Mouse (Mus musculus): ENCODE measurements at regions not wholly inside any gene's neighbourhood (a gene's known extent, or its start where the extent isn't known, plus 50 kb on each side); places are given as distances from the start of the nearest gene placed in this dataset.
"Not testable (repeated sequence)": the region's sequence is repeated elsewhere in the genome, so short reads cannot be mapped to it uniquely, and the experiment has no call there.

DNA sequence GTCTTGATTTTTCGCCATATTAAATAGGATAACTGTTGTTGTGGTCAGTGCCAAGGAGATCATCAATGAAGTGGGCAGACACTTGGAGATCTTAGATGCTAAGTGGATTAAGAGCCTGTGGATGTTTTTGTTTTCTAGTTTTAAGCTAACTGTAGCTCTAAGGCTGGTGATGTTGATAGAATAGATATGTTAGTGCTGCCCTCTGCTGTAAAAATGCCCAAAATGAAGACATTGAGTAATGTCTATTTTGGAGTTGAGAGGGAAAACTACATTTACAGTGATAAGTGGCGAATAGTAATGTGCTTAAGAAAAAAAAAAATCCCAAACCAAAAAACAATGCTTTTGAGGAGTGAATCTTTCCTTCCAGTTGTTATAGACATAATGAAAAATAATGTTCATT is 1235.9 kb upstream of the Tacstd2 start:
- no peak for ATAC-seq (ENCODE audit: low read depth)

DNA sequence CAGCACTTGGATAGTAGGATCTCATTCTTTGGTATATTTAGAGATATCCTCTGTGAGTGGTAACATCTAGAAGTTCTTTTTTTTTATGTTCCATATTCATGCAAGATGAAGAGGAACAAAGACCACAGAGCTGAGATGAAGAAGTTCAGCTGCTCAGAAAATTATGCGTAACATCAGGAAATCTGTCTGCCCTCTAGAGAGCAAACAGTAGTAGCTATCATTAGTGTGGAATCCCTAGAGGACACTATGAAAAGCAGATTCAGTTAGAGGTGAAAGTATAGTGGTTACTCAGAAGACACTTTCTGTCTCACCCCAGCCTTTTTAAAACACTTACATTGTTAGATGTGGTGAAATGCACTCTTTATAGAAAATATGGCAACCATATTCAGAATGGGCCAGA is 1214.9 kb upstream of the Tacstd2 start:
- ATAC-seq (ENCODE audit: low read depth), result no peak
- no peaks in the 10 kb centered on the region for H3K4me1 ChIP-seq (replicated peaks)
- H3K27ac ChIP-seq, result no peak overlapping the region
- H3K9ac ChIP-seq, result no peak overlapping the region
- no peaks in the 10 kb centered on the region for H3K9me3 ChIP-seq (replicated peaks)
- H3K4me2 ChIP-seq, result no peak overlapping the region
- no peak overlapping the region for H3K4me3 ChIP-seq (replicated peaks)
- no peaks in the 10 kb centered on the region for H3K36me3 ChIP-seq
- no peak for DNase-seq
- no peaks in the 10 kb centered on the region for H3K27me3 ChIP-seq
- WGBS (ENCODE audit: insufficient replicate concordance), result 83% methylated on average over 1 of the region's 1 CpGs

More for the DNA sequence above, 1235.9 kb upstream of the Tacstd2 start:
- peaks cover 5% of the 10 kb centered on the region; the same call in 1 of the 2 replicates for H3K9me3 ChIP-seq (replicated peaks)
- DNase-seq, result no peak
- no peak overlapping the region for H3K9ac ChIP-seq
- no peaks in the 10 kb centered on the region for H3K4me1 ChIP-seq (replicated peaks)
- H3K27me3 ChIP-seq, result no peaks in the 10 kb centered on the region
- whole genome bisulfite sequencing (ENCODE audit: insufficient replicate concordance), result 51% methylated on average over 2 of the region's 2 CpGs
- H3K4me3 ChIP-seq (replicated peaks), result no peak overlapping the region
- H3K4me2 ChIP-seq, result no peak overlapping the region
- no peaks in the 10 kb centered on the region for H3K36me3 ChIP-seq
- no peak overlapping the region for H3K27ac ChIP-seq

DNA sequence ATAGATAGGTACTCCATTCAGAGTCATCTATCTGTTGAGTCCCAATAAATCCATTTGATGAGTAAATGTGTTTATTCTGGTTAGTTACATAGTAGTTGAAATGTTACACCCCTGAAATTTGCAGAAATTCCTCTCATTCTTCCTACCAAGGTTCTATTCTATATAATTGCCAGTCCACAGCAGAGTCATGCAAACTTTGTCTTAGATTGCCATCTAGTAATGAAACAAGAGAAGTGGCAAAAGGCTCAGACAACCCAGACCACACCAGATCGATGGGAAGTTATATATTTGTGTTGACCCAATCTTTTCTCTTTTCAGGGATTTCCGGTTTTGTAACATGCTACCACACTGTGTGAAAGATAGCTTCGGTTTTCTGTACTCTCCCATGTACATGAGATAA is 1214.1 kb upstream of the Tacstd2 start:
- no peaks in the 10 kb centered on the region for H3K36me3 ChIP-seq
- DNase-seq (no peak), ATAC-seq (ENCODE audit: low read depth) (no peak)
- H3K4me1 ChIP-seq (replicated peaks), result no peaks in the 10 kb centered on the region
- no peak overlapping the region for H3K4me2 ChIP-seq
- H3K9ac ChIP-seq, result no peak overlapping the region
- H3K27me3 ChIP-seq, result no peaks in the 10 kb centered on the region
- no peak overlapping the region for H3K27ac ChIP-seq
- WGBS (ENCODE audit: insufficient replicate concordance), result 57% methylated on average over 3 of the region's 3 CpGs
- no peaks in the 10 kb centered on the region for H3K9me3 ChIP-seq (replicated peaks)
- H3K4me3 ChIP-seq (replicated peaks), result no peak overlapping the region

DNA sequence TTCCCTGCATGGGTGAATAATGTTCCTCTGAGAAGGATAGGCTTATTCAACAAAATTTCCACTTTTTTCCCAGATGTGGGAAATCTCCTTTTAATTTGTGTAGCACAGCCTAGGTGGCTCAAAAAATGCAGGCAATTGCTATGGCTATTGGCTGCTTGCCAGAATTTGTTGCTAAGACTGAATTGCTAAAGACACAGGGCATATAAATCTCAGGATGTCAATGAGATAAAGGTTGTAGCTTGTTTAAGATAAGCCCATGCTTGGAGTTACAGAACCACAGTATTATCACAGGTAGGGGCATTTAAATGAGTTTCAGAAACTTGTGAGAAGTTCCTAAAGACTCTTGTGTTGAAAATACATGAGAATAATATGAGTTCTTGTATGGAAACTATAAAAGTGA is 1203.0 kb upstream of the Tacstd2 start:
- DNase-seq, result no peak
- Histone ChIP-seq H3K4me3 (replicated peaks) (no peak overlapping the region), H3K27me3 (no peaks in the 10 kb centered on the region), H3K27ac (no peak overlapping the region), H3K9ac (no peak overlapping the region), H3K36me3 (no peaks in the 10 kb centered on the region), H3K4me2 (no peak overlapping the region), H3K9me3 (replicated peaks) (no peaks in the 10 kb centered on the region), H3K4me1 (replicated peaks) (no peaks in the 10 kb centered on the region)
- ATAC-seq (ENCODE audit: low read depth), result no peak

DNA sequence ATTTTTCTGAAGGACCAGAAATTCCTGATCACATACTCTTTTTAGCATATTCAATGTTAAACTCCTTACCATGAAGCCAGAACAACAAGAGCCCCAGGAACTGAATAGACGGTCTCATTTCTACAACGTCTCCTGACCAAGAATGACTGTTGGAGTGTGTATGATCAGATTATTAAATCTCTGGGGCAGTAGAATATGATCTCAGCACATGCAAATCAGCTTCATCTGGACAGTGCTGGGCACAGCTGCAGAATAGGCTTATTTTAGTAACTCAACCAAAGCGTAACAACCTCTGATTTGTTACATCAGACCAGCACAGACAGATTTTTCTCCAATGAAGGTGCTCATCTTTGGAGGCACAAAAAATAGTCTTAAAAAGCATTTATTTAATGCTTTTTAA is 1201.1 kb upstream of the Tacstd2 start:
- Histone ChIP-seq H3K27ac (no peak overlapping the region), H3K9ac (no peak overlapping the region), H3K27me3 (no peaks in the 10 kb centered on the region), H3K9me3 (replicated peaks) (no peaks in the 10 kb centered on the region), H3K4me1 (replicated peaks) (no peaks in the 10 kb centered on the region), H3K36me3 (no peaks in the 10 kb centered on the region), H3K4me2 (no peak overlapping the region), H3K4me3 (replicated peaks) (no peak overlapping the region)
- 80% methylated on average over 3 of the region's 3 CpGs for WGBS (ENCODE audit: insufficient replicate concordance)
- ATAC-seq (ENCODE audit: low read depth) (no peak), DNase-seq (no peak)

DNA sequence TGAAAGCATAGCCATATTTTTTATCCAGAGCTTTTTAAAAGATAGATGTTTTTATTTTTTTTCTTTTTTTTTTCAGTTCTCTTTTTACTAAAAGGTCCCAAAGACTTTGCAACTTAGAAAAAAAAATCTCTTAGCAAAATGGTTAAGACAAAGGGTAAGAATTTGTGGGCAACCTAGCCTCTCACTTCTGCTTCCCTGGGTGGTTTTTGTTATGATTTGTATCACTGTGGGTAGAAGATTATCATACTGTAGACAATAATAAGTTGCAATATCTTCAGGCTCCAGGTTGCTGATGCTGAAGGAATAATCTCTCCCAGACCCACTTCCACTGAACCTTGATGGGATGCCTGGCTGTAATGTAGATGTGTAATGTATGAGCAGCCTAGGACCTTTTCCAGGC is 1200.5 kb upstream of the Tacstd2 start:
- H3K27ac ChIP-seq, result no peak overlapping the region
- no peaks in the 10 kb centered on the region for H3K9me3 ChIP-seq (replicated peaks)
- H3K27me3 ChIP-seq, result no peaks in the 10 kb centered on the region
- H3K4me1 ChIP-seq (replicated peaks), result no peaks in the 10 kb centered on the region
- H3K9ac ChIP-seq, result no peak overlapping the region
- H3K4me2 ChIP-seq, result no peak overlapping the region
- DNase-seq (no peak), ATAC-seq (ENCODE audit: low read depth) (no peak)
- H3K36me3 ChIP-seq, result no peaks in the 10 kb centered on the region
- H3K4me3 ChIP-seq (replicated peaks), result no peak overlapping the region

DNA sequence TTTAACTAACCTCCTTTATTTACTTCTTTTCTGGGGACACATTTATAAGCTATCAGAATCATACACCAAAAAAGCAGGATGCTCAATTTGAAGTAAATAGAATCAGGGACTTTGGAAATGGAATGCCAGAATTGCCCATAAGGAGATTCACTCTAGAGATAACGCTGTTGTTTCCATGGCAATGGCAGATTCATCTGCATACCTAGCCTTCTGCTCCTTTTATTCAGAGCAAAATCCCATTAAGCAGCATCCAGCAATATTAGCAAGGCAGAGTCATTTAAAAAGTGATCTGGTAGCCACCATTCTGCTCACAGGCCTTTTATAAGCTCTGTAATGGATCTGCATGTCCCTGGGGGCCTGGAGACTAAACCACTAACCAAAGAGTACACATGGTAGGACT is 1175.5 kb upstream of the Tacstd2 start:
- not testable (repeated sequence) for H3K9ac ChIP-seq; H3K9me3 ChIP-seq (replicated peaks); H3K4me3 ChIP-seq (replicated peaks); H3K27me3 ChIP-seq; H3K27ac ChIP-seq; DNase-seq; H3K4me2 ChIP-seq; ATAC-seq (ENCODE audit: low read depth); H3K36me3 ChIP-seq; H3K4me1 ChIP-seq (replicated peaks)
- 53% methylated on average over 1 of the region's 1 CpGs for WGBS (ENCODE audit: insufficient replicate concordance)

DNA sequence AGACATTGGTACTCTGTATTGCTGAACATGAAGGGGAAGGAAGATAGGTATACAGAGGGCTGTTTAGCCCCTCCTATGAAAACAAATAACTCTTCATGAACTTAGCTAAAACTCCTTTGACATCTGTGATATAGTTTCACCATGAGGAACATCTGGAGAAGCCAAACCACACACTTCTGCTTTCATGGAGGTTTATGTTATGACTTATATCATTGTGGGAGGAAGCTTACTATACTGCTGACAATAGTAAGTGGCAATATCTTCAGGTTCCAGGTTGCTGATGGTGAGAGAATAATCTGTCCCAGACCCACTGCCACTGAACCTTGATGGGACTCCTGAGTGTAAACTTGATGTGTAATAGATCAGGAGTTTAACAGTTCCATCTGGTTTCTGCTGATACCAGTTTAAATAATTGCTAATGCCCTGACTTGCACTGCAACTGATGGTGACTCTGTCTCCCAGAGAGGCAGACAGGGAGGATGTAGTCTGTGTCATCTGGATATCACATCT is 1168.8 kb upstream of the Tacstd2 start:
- DNase-seq; H3K9ac ChIP-seq; ATAC-seq (ENCODE audit: low read depth); H3K4me2 ChIP-seq; H3K27me3 ChIP-seq; H3K4me3 ChIP-seq (replicated peaks); H3K9me3 ChIP-seq (replicated peaks); H3K27ac ChIP-seq; H3K4me1 ChIP-seq (replicated peaks); H3K36me3 ChIP-seq: not testable (repeated sequence)

DNA sequence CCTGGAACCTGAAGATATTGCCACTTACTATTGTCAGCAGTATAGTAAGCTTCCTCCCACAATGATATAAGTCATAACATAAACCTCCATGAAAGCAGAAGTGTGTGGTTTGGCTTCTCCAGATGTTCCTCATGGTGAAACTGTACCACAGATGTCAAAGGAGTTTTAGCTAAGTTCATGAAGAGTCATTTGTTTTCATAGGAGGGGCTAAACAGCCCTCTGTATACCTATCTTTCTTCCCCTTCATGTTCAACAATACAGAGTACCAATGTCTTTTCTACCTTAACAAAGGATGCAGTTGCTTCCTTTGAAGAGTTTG is 1145.2 kb upstream of the Tacstd2 start:
- not testable (repeated sequence) for H3K27me3 ChIP-seq; H3K36me3 ChIP-seq; H3K4me1 ChIP-seq (replicated peaks); H3K9me3 ChIP-seq (replicated peaks); H3K4me3 ChIP-seq (replicated peaks); H3K27ac ChIP-seq; ATAC-seq (ENCODE audit: low read depth); DNase-seq; H3K4me2 ChIP-seq; H3K9ac ChIP-seq

DNA sequence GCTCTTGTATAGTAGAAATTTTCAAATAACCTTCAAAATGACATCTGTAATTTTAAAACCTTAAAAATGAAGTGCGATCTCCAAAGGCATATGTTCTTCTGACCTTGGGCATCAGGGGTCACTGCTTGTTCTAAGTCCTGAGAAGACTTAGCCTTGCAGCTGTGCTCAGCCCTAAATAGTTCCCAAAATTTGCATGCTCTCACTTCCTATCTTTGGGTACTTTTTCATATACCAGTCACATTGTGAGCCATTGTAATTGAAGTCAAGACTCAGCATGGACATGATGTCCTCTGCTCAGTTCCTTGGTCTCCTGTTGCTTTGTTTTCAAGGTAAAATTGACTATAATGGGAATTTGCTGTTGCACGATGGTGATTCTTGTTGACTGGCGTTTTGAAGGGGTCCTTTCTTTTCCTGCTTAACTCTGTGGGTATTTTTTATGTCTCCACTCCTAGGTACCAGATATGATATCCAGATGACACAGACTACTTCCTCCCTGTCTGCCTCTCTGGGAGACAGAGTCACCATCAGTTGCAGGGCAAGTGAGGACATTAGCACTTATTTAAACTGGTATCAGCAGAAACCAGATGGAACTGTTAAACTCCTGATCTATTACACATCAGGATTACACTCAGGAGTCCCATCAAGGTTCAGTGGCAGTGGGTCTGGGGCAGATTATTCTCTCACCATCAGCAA is 1144.6 kb upstream of the Tacstd2 start:
- no peak overlapping the region for H3K27ac ChIP-seq
- no peaks in the 10 kb centered on the region for H3K4me1 ChIP-seq (replicated peaks)
- H3K4me2 ChIP-seq, result no peak overlapping the region
- ATAC-seq (ENCODE audit: low read depth), result no peak
- H3K27me3 ChIP-seq, result no peaks in the 10 kb centered on the region
- no peaks in the 10 kb centered on the region for H3K36me3 ChIP-seq
- no peak overlapping the region for H3K4me3 ChIP-seq (replicated peaks)
- H3K9me3 ChIP-seq (replicated peaks), result no peaks in the 10 kb centered on the region
- H3K9ac ChIP-seq, result no peak overlapping the region
- DNase-seq, result no peak
- 58% methylated on average over 3 of the region's 3 CpGs for WGBS (ENCODE audit: insufficient replicate concordance)

DNA sequence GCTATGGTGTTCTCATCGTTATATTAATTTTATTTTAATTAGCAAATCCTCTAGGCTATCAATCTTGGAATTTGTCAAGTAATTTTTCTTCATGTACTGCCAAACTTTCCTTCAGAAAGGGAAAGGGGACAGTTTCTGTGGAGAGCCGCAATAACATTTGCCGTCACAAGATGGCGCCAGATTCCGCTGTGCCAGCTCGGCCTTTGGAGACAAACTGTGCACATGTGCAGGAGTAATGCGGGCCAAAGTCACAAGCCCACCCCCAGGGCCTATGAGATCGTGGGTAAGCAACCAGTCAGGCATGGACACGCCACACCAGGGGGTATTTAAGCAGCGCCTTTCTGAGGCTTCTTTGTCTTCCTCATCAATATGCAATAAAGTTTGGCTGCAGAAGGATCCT is 1132.8 kb upstream of the Tacstd2 start:
- not testable (repeated sequence) for H3K9ac ChIP-seq; H3K36me3 ChIP-seq; H3K27me3 ChIP-seq; ATAC-seq (ENCODE audit: low read depth); H3K4me2 ChIP-seq; H3K27ac ChIP-seq; H3K4me3 ChIP-seq (replicated peaks); H3K9me3 ChIP-seq (replicated peaks); H3K4me1 ChIP-seq (replicated peaks)
- 2% methylated on average over 10 of the region's 10 CpGs for whole genome bisulfite sequencing (ENCODE audit: insufficient replicate concordance)
- peak; percentile 0 for DNase-seq

DNA sequence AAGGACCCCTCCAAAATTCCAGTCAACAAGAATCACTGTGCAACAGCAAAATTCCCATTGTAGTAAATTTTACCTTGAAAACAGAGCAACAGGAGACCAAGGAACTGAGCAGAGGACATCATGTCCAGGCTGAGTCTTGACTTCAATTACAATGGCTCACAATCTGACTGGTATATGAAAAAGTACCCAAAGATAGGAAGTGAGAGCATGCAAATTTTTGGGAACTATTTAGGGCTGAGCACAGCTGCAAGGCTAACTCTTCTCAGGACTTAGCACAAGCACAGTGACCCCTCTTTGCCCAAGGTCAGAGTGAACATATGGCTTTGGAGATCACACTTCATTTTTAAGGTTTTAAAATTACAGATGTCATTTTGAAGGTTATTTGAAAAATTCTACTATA is 1096.7 kb upstream of the Tacstd2 start:
- DNase-seq; H3K4me3 ChIP-seq (replicated peaks); H3K4me2 ChIP-seq; H3K27ac ChIP-seq; ATAC-seq (ENCODE audit: low read depth); H3K36me3 ChIP-seq; H3K27me3 ChIP-seq; H3K9ac ChIP-seq; H3K9me3 ChIP-seq (replicated peaks); H3K4me1 ChIP-seq (replicated peaks): not testable (repeated sequence)

DNA sequence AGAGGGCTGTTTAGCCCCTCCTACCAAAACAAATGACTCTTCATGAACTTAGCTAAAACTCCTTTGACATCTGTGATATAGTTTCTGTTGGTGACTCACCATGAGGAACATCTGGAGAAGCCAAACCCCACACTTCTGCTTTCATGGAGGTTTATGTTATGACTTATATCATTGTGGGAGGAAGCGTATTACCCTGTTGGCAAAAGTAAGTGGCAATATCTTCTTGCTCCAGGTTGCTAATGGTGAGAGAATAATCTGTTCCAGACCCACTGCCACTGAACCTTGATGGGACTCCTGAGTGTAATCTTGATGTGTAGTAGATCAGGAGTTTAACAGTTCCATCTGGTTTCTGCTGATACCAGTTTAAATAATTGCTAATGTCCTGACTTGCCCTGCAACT is 1096.2 kb upstream of the Tacstd2 start:
- Histone ChIP-seq H3K36me3 (no peaks in the 10 kb centered on the region), H3K9ac (no peak overlapping the region), H3K27ac (no peak overlapping the region), H3K4me3 (replicated peaks) (no peak overlapping the region), H3K27me3 (no peaks in the 10 kb centered on the region), H3K4me1 (replicated peaks) (no peaks in the 10 kb centered on the region), H3K4me2 (no peak overlapping the region), H3K9me3 (replicated peaks) (no peaks in the 10 kb centered on the region)
- WGBS (ENCODE audit: insufficient replicate concordance), result 57% methylated on average over 1 of the region's 1 CpGs
- DNase-seq (no peak), ATAC-seq (ENCODE audit: low read depth) (no peak)
